Mouse (Mus musculus) erythroblast, embryonic 14.5 days (primary cell): ENCODE data around the gene Unc79. TPM values are rescaled to one million over a fixed set of nuclear protein-coding genes. Genes with fewer than 3 reads are reported as not detected.

Experiments used
- H3K27me3 ChIP-seq: 2 replicates; pipeline ENCODE4 v1.6.1; 2012; ENCODE audit warnings: inconsistent platforms; ENCODE audit not compliant: control insufficient read depth
- H3K36me3 ChIP-seq: 2 replicates; pipeline ENCODE4 v1.6.1; 2012; ENCODE audit warnings: mild to moderate bottlenecking, inconsistent platforms; ENCODE audit not compliant: control insufficient read depth
- H3K4me1 ChIP-seq: 2 replicates; pipeline ENCODE4 v1.6.1; 2012; ENCODE audit warnings: inconsistent platforms; ENCODE audit not compliant: control insufficient read depth
- H3K4me3 ChIP-seq: replicated peaks from 2 replicates; pipeline ENCODE3; 2012; ENCODE audit warnings: moderate library complexity, mild to moderate bottlenecking, inconsistent platforms
- H3K9me3 ChIP-seq: 2 replicates; pipeline ENCODE4 v1.6.1; 2012; ENCODE audit warnings: low read length, inconsistent platforms, mixed read lengths; ENCODE audit not compliant: control insufficient read depth
- GATA1 ChIP-seq: IDR thresholded peaks from 2 replicates; pipeline ENCODE4 v1.6.1; 2012; ENCODE audit warnings: low read length, inconsistent platforms, mixed read lengths
- TAL1 ChIP-seq: IDR thresholded peaks from 3 replicates; pipeline ENCODE4 v1.6.1; 2012; ENCODE audit warnings: low read length, inconsistent platforms, mixed read lengths
- polyA plus RNA-seq: library from polyadenylated mRNA; stranded (reverse); fragments of >175 nt; gene quantifications from 2 replicates; pipeline ENCODE4 v1.2.3, GENCODE M21; 2012

Gene Unc79
- polyA plus RNA-seq, 1 experiment = not detected

- Histone ChIP-seq H3K36me3 (no peaks in the 10 kb centered on the region), H3K9me3 (no peaks in the 10 kb centered on the region), H3K4me3 (no peak overlapping the region), H3K27me3 (no peaks in the 10 kb centered on the region), H3K4me1 (no peaks in the 10 kb centered on the region)
- TF ChIP-seq TAL1 = no peak
- no peak for TF ChIP-seq GATA1
These were observed 69.5 kb downstream of the Unc79 start for GRCm38 (mm10) chr12:103018161-103018560.

- Histone ChIP-seq H3K4me3 (no peak overlapping the region), H3K27me3 (no peaks in the 10 kb centered on the region), H3K4me1 (no peaks in the 10 kb centered on the region), H3K36me3 (no peaks in the 10 kb centered on the region), H3K9me3 (no peaks in the 10 kb centered on the region)
- TF ChIP-seq TAL1 = no peak
- no peak for TF ChIP-seq GATA1
These were observed 88.0 kb downstream of the Unc79 start for GRCm38 (mm10) chr12:103036692-103037091.

GRCm38 (mm10) chr12:103039332-103039731 lies 90.7 kb downstream of the Unc79 start:
- Histone ChIP-seq H3K27me3 (no peaks in the 10 kb centered on the region), H3K4me1 (no peaks in the 10 kb centered on the region), H3K4me3 (no peak overlapping the region), H3K36me3 (no peaks in the 10 kb centered on the region), H3K9me3 (no peaks in the 10 kb centered on the region)
- TF ChIP-seq TAL1 (no peak), GATA1 (no peak)

GRCm38 (mm10) chr12:103040136-103040535 lies 91.5 kb downstream of the Unc79 start:
- TF ChIP-seq GATA1 (no peak), TAL1 (no peak)
- no peaks in the 10 kb centered on the region for H3K4me1 ChIP-seq
- H3K4me3 ChIP-seq = no peak overlapping the region
- H3K36me3 ChIP-seq = no peaks in the 10 kb centered on the region
- no peaks in the 10 kb centered on the region for H3K27me3 ChIP-seq
- H3K9me3 ChIP-seq = no peaks in the 10 kb centered on the region

- H3K4me3 ChIP-seq = no peak overlapping the region
- H3K27me3 ChIP-seq = no peaks in the 10 kb centered on the region
- H3K9me3 ChIP-seq = no peaks in the 10 kb centered on the region
- no peaks in the 10 kb centered on the region for H3K36me3 ChIP-seq
- H3K4me1 ChIP-seq = no peaks in the 10 kb centered on the region
- no peak for TF ChIP-seq TAL1
- no peak for TF ChIP-seq GATA1
These were observed 92.7 kb downstream of the Unc79 start for GRCm38 (mm10) chr12:103041401-103041800.

GRCm38 (mm10) chr12:103042711-103043110 lies 94.1 kb downstream of the Unc79 start:
- H3K9me3 ChIP-seq = no peaks in the 10 kb centered on the region
- no peaks in the 10 kb centered on the region for H3K36me3 ChIP-seq
- no peaks in the 10 kb centered on the region for H3K27me3 ChIP-seq
- H3K4me3 ChIP-seq = no peak overlapping the region
- no peak for TF ChIP-seq TAL1
- TF ChIP-seq GATA1 = no peak
- H3K4me1 ChIP-seq = no peaks in the 10 kb centered on the region

GRCm38 (mm10) chr12:103044422-103044821 lies 95.8 kb downstream of the Unc79 start:
- Histone ChIP-seq H3K4me1 (no peaks in the 10 kb centered on the region), H3K4me3 (no peak overlapping the region), H3K9me3 (no peaks in the 10 kb centered on the region), H3K36me3 (no peaks in the 10 kb centered on the region), H3K27me3 (no peaks in the 10 kb centered on the region)
- no peak for TF ChIP-seq GATA1
- no peak for TF ChIP-seq TAL1

GRCm38 (mm10) chr12:103049865-103050264 lies 101.2 kb downstream of the Unc79 start:
- Histone ChIP-seq H3K4me1 (no peaks in the 10 kb centered on the region), H3K27me3 (no peaks in the 10 kb centered on the region), H3K36me3 (no peaks in the 10 kb centered on the region), H3K4me3 (no peak overlapping the region), H3K9me3 (no peaks in the 10 kb centered on the region)
- TF ChIP-seq TAL1 = no peak
- no peak for TF ChIP-seq GATA1

- TF ChIP-seq TAL1 = no peak
- no peak for TF ChIP-seq GATA1
- Histone ChIP-seq H3K4me3 (no peak overlapping the region), H3K27me3 (no peaks in the 10 kb centered on the region), H3K9me3 (no peaks in the 10 kb centered on the region), H3K36me3 (no peaks in the 10 kb centered on the region), H3K4me1 (no peaks in the 10 kb centered on the region)
These were observed 110.8 kb downstream of the Unc79 start for GRCm38 (mm10) chr12:103059321-103060053.

GRCm38 (mm10) chr12:103060791-103061190 lies 112.1 kb downstream of the Unc79 start:
- no peaks in the 10 kb centered on the region for H3K4me1 ChIP-seq
- no peaks in the 10 kb centered on the region for H3K9me3 ChIP-seq
- no peak for TF ChIP-seq GATA1
- TF ChIP-seq TAL1 = no peak
- H3K4me3 ChIP-seq = no peak overlapping the region
- H3K36me3 ChIP-seq = no peaks in the 10 kb centered on the region
- H3K27me3 ChIP-seq = no peaks in the 10 kb centered on the region
